Mouse (Mus musculus): ENCODE results near the gene Megf9.

DNA sequence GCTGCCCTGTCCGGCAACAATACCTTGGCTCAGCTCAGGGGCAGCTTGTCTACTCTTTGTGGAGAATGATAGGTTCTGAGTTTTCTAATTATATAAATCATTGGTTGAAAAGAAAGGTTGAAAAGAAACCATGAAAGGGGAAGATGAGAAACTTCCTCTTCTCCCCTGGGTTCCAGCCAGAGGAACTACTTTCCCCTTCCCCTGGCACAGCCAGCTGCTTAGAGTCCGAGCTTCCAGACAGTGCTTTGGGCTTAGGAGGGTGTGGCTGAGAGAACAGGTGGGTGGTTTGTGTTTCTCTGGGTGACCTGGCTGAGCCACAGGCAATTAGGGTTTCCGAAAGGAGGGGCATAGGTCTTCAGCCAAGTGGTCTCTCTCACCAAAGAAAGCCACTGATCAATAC is 43.5 kb upstream of the Megf9 start:
- no peak for TF ChIP-seq MAX (IDR thresholded peaks at IDR 0.05; ENCODE audit: low read depth)
- no peak for TF ChIP-seq TCF12 (IDR thresholded peaks at IDR 0.05; ENCODE audit: insufficient read depth, poor library complexity, severe bottlenecking)

Data from myocyte (in vitro differentiated cells).